Mouse (Mus musculus) heart, postnatal 4 days (tissue): ENCODE data around the gene Cldn6. TPM values are rescaled to one million over a fixed set of nuclear protein-coding genes. Genes with fewer than 3 reads are reported as not detected.

Experiments
- DNase-seq: peaks from one replicate; pipeline ENCODE4 v3.0.0; 2021
- total RNA-seq, 2 experiments: library from RNA; stranded (reverse); gene quantifications; 2 replicates each; pipeline ENCODE4 v1.2.3; 2021

The Cldn6 gene
- total RNA-seq = not detected

DNA sequence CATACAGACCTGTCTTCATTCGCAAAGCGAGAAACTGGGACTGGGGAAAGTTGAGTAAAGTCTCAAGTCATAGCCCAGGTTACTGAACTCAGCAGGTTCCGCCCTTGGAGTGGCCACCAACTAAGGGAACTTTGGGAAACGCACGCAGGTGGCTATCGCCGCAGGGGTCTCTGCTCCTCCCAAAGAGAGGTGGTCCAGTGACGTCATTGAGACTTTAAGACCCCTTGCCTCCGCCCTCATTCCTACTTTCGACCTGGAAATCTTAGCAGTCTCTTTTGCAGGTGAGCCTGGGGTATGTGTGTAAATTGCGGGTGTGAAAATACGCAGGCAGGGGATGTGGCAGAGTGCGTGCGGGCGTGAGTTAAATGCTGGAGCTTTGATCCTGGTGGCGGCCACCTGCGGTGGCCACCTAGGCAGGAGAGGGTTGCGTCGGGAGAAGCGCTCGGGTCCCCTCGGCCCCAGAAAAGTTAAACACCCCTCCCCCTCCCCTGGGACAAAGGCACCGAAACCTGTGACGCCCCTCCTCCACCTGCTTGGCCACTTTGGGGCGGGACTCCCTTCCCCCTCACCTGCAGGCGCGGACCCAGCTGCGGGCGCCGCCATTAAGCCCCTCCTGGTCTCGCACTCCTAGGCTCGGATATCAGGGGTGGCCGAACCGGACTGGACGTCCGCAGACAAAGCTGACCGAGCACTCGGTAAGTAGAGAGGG is at the start of gene Cldn6:
Cldn6 (plus strand) TSS at position 123 of the 709 bp plus-strand sequence.
- no peak for DNase-seq

- DNase-seq = peak; percentile 90
These were observed 48.6 kb upstream of the Cldn6 start for GRCm38 (mm10) chr17:23630195-23631020.

- DNase-seq = no peak
These were observed 47.8 kb upstream of the Cldn6 start for GRCm38 (mm10) chr17:23631241-23631640.

- peak; percentile 43 for DNase-seq
These were observed 34.2 kb upstream of the Cldn6 start, which contains the start of gene Mmp25 for GRCm38 (mm10) chr17:23644613-23645495. Gene Mmp25 (minus strand): TSS chr17:23645277.

- DNase-seq = no peak
These were observed 33.2 kb upstream of the Cldn6 start for GRCm38 (mm10) chr17:23645894-23646293.

GRCm38 (mm10) chr17:23651363-23651762 is 27.7 kb upstream of the Cldn6 start:
- no peak for DNase-seq

DNA sequence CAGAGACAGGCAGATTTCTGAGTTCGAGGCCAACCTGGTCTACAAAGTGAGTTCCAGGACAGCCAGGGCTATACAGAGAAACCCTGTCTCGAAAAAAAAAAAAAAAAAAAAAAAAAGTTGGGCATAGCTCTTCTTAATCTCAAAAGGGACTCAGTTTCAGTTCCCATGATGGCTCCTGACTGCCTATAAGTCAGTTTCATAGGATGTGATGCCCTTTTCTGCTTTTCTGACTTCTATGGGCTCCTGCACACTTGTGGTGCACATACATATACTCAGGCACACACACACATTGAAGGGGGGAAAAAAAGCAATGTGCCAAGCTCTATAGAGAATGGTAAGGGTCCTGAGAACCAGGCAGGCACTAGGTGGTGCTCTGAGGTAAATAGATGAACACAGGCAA is 25.7 kb upstream of the Cldn6 start:
- DNase-seq = no peak

DNA sequence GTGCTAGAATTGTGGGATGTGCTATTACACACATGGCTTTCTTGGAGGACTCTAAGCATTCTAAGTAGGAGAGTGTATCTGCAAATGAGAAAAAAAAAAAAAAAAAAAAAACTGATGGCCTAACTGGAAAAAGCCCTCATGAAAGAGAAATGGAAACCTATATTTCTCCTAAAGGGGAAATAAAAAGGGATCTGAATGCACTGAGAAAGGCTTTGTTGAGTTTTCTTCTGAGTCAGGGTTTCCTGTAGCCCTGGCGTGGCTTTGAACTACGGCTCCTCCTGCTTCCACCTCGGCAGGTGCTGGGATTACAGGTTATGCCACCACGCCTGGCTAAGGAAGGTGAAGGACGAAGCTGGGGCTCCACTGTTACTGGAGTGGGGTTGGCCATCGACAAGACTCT is 25.0 kb upstream of the Cldn6 start:
- no peak for DNase-seq

GRCm38 (mm10) chr17:23654410-23654809 is 24.6 kb upstream of the Cldn6 start:
- DNase-seq = no peak

GRCm38 (mm10) chr17:23658450-23658849 is 20.6 kb upstream of the Cldn6 start:
- DNase-seq = no peak

GRCm38 (mm10) chr17:23660117-23660875 is 18.8 kb upstream of the Cldn6 start, which contains the start of gene Bicdl2:
Gene Bicdl2 (plus strand): TSS chr17:23660506.
- peak; percentile 49 for DNase-seq

DNA sequence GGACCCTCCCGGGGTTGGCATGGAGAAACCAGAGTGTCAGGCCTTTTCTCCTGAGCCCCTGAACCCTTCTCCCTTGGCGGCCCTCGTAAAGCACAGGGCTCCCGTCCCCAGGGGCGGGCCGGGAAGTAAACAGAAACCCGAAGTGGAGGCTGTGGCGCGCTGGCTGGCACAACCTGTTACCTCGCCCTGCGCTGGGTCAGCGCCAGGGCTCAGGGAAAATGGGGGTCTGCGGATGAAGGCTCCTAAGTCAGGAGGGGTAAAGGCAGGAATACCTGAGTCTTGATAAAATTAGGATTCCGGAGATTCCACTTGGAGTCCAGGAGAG is 18.2 kb upstream of the Cldn6 start:
- DNase-seq = no peak

- DNase-seq = peak; percentile 42
These were observed 17.5 kb upstream of the Cldn6 start for GRCm38 (mm10) chr17:23661526-23661925.

DNA sequence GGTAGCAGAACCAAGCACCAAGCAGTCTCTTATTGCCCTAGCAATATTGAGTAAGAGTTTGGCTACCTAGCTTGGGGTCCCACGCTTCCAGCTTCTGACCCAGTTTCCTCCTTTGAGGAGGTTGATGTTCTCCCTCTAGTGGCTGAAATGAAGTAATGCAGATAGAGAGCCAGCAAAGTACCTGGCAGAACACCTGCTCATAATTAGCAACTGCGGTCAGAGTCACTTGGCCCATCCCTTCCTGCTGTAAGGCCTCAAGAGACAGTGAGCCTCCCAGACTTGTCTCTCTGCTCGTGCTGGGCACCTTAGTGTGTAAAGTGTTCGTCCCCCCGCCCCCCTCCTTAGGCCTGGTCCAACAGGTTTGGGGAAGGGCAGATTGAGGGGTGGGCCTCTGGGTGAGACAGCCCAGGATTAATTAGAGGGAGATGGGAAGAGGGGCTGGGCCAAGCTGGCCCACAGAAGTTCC is 14.5 kb upstream of the Cldn6 start:
- DNase-seq = no peak

DNA sequence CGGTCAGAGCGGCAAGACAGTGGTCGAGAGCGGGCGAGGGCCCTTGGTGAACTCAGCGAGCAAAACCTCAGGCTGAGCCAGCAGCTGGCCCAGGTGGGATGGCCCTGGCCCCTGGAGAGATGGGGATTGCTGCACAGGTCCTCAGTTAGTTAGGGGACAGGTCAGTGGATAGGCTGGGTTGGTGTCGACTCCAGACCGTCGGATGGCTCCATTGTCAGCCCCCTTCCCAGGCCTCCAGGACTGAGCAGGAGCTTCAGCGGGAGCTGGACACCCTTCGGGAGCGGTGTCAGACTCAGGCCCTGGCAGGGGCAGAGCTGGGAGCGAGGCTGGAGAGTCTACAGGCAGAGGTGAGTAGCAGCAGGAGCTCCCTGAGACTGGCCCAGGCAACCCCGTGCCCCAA is 13.5 kb upstream of the Cldn6 start:
- no peak for DNase-seq

GRCm38 (mm10) chr17:23670516-23671074 is 8.5 kb upstream of the Cldn6 start:
- DNase-seq = no peak

- no peak for DNase-seq
These were observed 7.5 kb upstream of the Cldn6 start for GRCm38 (mm10) chr17:23671519-23671918.

- no peak for DNase-seq
These were observed 6.3 kb upstream of the Cldn6 start for GRCm38 (mm10) chr17:23672761-23673160.

GRCm38 (mm10) chr17:23673424-23674073 is 5.5 kb upstream of the Cldn6 start, which contains the start of the genes Hcfc1r1 and Thoc6:
Gene Hcfc1r1 (plus strand): TSS chr17:23673596.
Gene Thoc6 (minus strand): TSS chr17:23673882.
- DNase-seq = peak; percentile 93

GRCm38 (mm10) chr17:23674271-23674952 is 4.6 kb upstream of the Cldn6 start:
- DNase-seq = peak; percentile 66
